Comparison of ENCODE assay signal across 24 mouse cellular contexts in the genomic region with DNA sequence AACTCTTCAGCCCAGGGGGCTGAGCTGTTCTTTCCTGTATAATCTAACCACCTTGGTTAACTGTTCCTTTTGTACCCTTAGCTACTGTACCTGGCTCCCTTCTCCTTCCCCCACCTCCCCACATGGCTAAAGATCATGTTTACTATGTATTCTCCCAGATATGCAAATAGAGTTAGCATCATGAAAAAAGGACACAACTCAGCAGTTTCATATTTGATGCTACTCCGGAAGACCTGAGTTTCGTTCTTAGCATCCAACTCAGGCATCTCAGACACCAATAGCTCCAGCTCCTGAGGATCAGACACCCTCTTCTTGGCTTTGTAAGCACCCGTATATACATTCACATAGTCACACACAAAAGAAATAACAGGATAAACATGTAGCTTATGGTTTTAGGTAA. TPM values are rescaled to one million over a fixed set of nuclear protein-coding genes. Genes with fewer than 3 reads are reported as not detected.
DNase-seq lines count a peak whose midpoint lies in the region; ATAC-seq and TF ChIP-seq lines count a peak whose summit lies in the region.
"Had no signal": no experiment of that assay in that cellular context is flagged by ENCODE, and none has a peak within 500 bp of the region (broad histone marks: within the 10 kb centered on the region; RNA-seq: fewer than 3 reads in every experiment).

No protein-coding gene starts in this region.

- peak; percentile 31 for DNase-seq in CD4-positive helper T cell, adult 2 months (ENCODE audit: low read depth, low spot score)
- DNase-seq in CD4-positive, CD25-positive, alpha-beta regulatory T cell, adult 2 months (ENCODE audit: low read depth, low spot score) = peak; percentile 15
- no peak for DNase-seq in CH12.LX (ENCODE audit: extremely low read depth)
- peak; percentile 67 for DNase-seq in induced T-regulatory cell, adult 2 months (ENCODE audit: low read depth)
- DNase-seq in adrenal gland, postnatal 10 days = no peak
- DNase-seq in stomach, postnatal 0 days (ENCODE audit: low spot score) = no peak
- DNase-seq in right cerebral cortex, postnatal 14 days = no peak
- no peak for DNase-seq in left cerebral cortex, adult 9 months (ENCODE audit: low spot score in 2 of 2)
- DNase-seq: adrenal gland, adult 8-10 months; adrenal gland, postnatal 25 days; cerebellum, adult 11 months; cerebellum, adult 18-20 months; cerebellum, adult 8-10 months; cerebellum, adult 9-11 months; cerebellum, postnatal 14 days; cerebellum, postnatal 36 days; embryo, embryonic 11 days had no signal

- TF ChIP-seq POLR2A in CH12.LX (IDR thresholded peaks at IDR 0.05; ENCODE audit: low read depth, low read length) = no peak

- H3K4me1 ChIP-seq in CH12.LX (ENCODE audit: control insufficient read depth in 1 of 2, insufficient read depth in 2 of 2) = no peaks in the 10 kb centered on the region
- H3K4me1 ChIP-seq in stomach, postnatal 0 days (replicated peaks; ENCODE audit: control insufficient read depth, insufficient read depth) = no peaks in the 10 kb centered on the region
- H3K4me1 ChIP-seq: embryonic facial prominence, embryonic 13.5 days; embryonic facial prominence, embryonic 15.5 days; forebrain, embryonic 10.5 days; forebrain, embryonic 12.5 days had no signal

- peaks cover 4% of the 10 kb centered on the region for H3K79me2 ChIP-seq in CH12.LX (replicated peaks; ENCODE audit: control insufficient read depth, extremely low read depth, insufficient read depth, poor library complexity, severe bottlenecking)

- no peak for TF ChIP-seq RAD21 in CH12.LX (IDR thresholded peaks at IDR 0.05; ENCODE audit: low read depth, low read length)

- 90% methylated on average over 3 of the region's 3 CpGs for WGBS in stomach, postnatal 0 days

- H3K4me2 ChIP-seq in CH12.LX (ENCODE audit: insufficient read depth, low read depth, poor library complexity, severe bottlenecking) = no peak overlapping the region
- H3K4me2 ChIP-seq in stomach, postnatal 0 days (replicated peaks; ENCODE audit: low read depth) = no peak overlapping the region
- H3K4me2 ChIP-seq: embryonic facial prominence, embryonic 13.5 days; embryonic facial prominence, embryonic 15.5 days; forebrain, embryonic 12.5 days had no signal

- dilution Hi-C loops in CH12.LX (cut with MboI; ENCODE audit: extremely low pct_ligation_motif_present, extremely low pct_unique_long_range_greater_than_20kb, low sequenced_read_pairs) = no loop called here

- no peak overlapping the region for H3K4me3 ChIP-seq in CH12.LX (replicated peaks in 1 of 3; ENCODE audit: low read depth in 2 of 3, low read length in 2 of 3, poor library complexity in 1 of 3)
- H3K4me3 ChIP-seq in stomach, postnatal 0 days (ENCODE audit: low read depth, low read length) = no peak overlapping the region
- H3K4me3 ChIP-seq: embryonic facial prominence, embryonic 13.5 days; embryonic facial prominence, embryonic 15.5 days; erythroblast, embryonic 14.5 days; forebrain, embryonic 10.5 days; forebrain, embryonic 12.5 days had no signal

- no peak overlapping the region for H3K9ac ChIP-seq in CH12.LX (ENCODE audit: insufficient read depth, low read depth)
- no peak overlapping the region for H3K9ac ChIP-seq in stomach, postnatal 0 days (ENCODE audit: low read length)
- H3K9ac ChIP-seq: embryonic facial prominence, embryonic 13.5 days; embryonic facial prominence, embryonic 15.5 days; forebrain, embryonic 12.5 days had no signal

- H3K9me3 ChIP-seq in CH12.LX (replicated peaks; ENCODE audit: low read length) = no peaks in the 10 kb centered on the region
- no peaks in the 10 kb centered on the region for H3K9me3 ChIP-seq in stomach, postnatal 0 days (ENCODE audit: control insufficient read depth, low read length)
- H3K9me3 ChIP-seq: embryonic facial prominence, embryonic 13.5 days; embryonic facial prominence, embryonic 15.5 days; forebrain, embryonic 10.5 days; forebrain, embryonic 12.5 days had no signal

- in situ Hi-C loops in CH12.LX (cut with MboI; ENCODE audit: low pct_ligation_motif_present, low pct_unique_long_range_greater_than_20kb, low sequenced_read_pairs) = no loop called here

- TF ChIP-seq EP300 in CH12.LX (IDR thresholded peaks at IDR 0.05; ENCODE audit: low read length) = no peak
- TF ChIP-seq EP300 in stomach, postnatal 0 days (optimal IDR thresholded peaks at IDR 0.05) = no peak

- ATAC-seq in stomach, postnatal 0 days (ENCODE audit: low FRiP score, low TSS enrichment) = no peak
- ATAC-seq: forebrain, embryonic 14.5 days; forebrain, embryonic 16.5 days had no signal

- H3K27me3 ChIP-seq in CH12.LX (replicated peaks) = no peaks in the 10 kb centered on the region
- H3K27me3 ChIP-seq in stomach, postnatal 0 days (ENCODE audit: control insufficient read depth, insufficient read depth, low read length) = no peaks in the 10 kb centered on the region
- H3K27me3 ChIP-seq: embryonic facial prominence, embryonic 13.5 days; embryonic facial prominence, embryonic 15.5 days; forebrain, embryonic 12.5 days had no signal

- TF ChIP-seq CTCF in CH12.LX (conservative IDR thresholded peaks at IDR 0.05 in 1 of 2, IDR thresholded peaks at IDR 0.05 in 1 of 2; ENCODE audit: low read depth in 2 of 2, low read length in 2 of 2) = no peak
- TF ChIP-seq CTCF in stomach, postnatal 0 days (IDR thresholded peaks at IDR 0.05; ENCODE audit: low read depth) = no peak

- H3K36me3 ChIP-seq in CH12.LX (replicated peaks in 1 of 2; ENCODE audit: control insufficient read depth in 1 of 2, insufficient read depth in 1 of 2, low read length in 1 of 2) = peaks cover 59 to 97% of the 10 kb centered on the region in 2 experiments
- H3K36me3 ChIP-seq in stomach, postnatal 0 days (ENCODE audit: control insufficient read depth, insufficient read depth, low read length) = peaks cover 21% of the 10 kb centered on the region

- no peak overlapping the region for H3K27ac ChIP-seq in CH12.LX (ENCODE audit: insufficient read depth, low read depth)
- H3K27ac ChIP-seq in stomach, postnatal 0 days (replicated peaks) = no peak overlapping the region
- H3K27ac ChIP-seq: embryonic facial prominence, embryonic 13.5 days; embryonic facial prominence, embryonic 15.5 days; forebrain, embryonic 10.5 days; forebrain, embryonic 12.5 days had no signal

TF ChIP-seq in CH12.LX, 34 proteins besides CTCF, POLR2A, EP300 and RAD21:
- TF ChIP-seq JUN (IDR thresholded peaks at IDR 0.05; ENCODE audit: insufficient read depth, low read depth, low read length) (no peak), MAFK (IDR thresholded peaks at IDR 0.05; ENCODE audit: insufficient replicate concordance, low read length) (0 out of 2 replicates have a peak, but pooled peaks have one; percentile 4), ZC3H11A (IDR thresholded peaks at IDR 0.05; ENCODE audit: low read depth, low read length) (no peak), CHD1 (IDR thresholded peaks at IDR 0.05; ENCODE audit: low read depth, low read length) (no peak)

RNA-seq across cellular contexts. Expression of a gene that starts 33.2 kb away (rescaled TPM):
- total RNA-seq in CH12.LX (2012; rRNA removed) (23.7 and 26.7 TPM in 2 replicates), CH12.LX (2014; rRNA removed) (42.0 and 44.8 TPM in 2 replicates)
- 36.3 and 40.8 TPM in 2 replicates for polyA plus RNA-seq in CH12.LX (2012; ENCODE audit: insufficient read length, low read depth)
- total RNA-seq in adrenal gland, postnatal 10 days (2021) = 10 to 100 TPM; 20.7 to 34.6 TPM
- 20.9 and 24.0 TPM in 2 replicates for polyA plus RNA-seq in stomach, postnatal 0 days (2015; fragmentation: Nextera tagmentation; extraction: Ambion mirVana)

Comparison
In these comparisons a context has a peak if more than half of its experiments do, and no peak if none do; other contexts are left out.
1. DNase-seq: peak in CD4-positive helper T cell, adult 2 months (single experiment), CD4-positive, CD25-positive, alpha-beta regulatory T cell, adult 2 months (single experiment) and induced T-regulatory cell, adult 2 months (single experiment); none in CH12.LX (single experiment), adrenal gland, postnatal 10 days (single experiment), stomach, postnatal 0 days (single experiment), right cerebral cortex, postnatal 14 days (single experiment) and left cerebral cortex, adult 9 months (0 of 2).